Comparison of ENCODE assay signal across 8 mouse cellular contexts in genomic region chr2:28206472-28206871, GRCm38 (mm10). TPM values are rescaled to one million over a fixed set of nuclear protein-coding genes. Genes with fewer than 3 reads are reported as not detected.
A peak's percentile ranks its signal among the peaks of the same experiment; 100 is the strongest.
DNase-seq lines count a peak whose midpoint lies in the region; ATAC-seq and TF ChIP-seq lines count a peak whose summit lies in the region.

No protein-coding gene starts in this region.

- H3K9ac ChIP-seq in intestine, embryonic 16.5 days (ENCODE audit: low read depth, low read length) = peak overlapping the region; percentile 76
- peak overlapping the region; percentile 72 for H3K9ac ChIP-seq in neural tube, embryonic 11.5 days (ENCODE audit: low read length)

- TF ChIP-seq POLR2A in kidney, adult 2 months (IDR thresholded peaks at IDR 0.05; ENCODE audit: low read depth, low read length) = no peak

- no peak overlapping the region for H3K27ac ChIP-seq in kidney, adult 2 months (ENCODE audit: insufficient read depth, low read depth, low read length)
- H3K27ac ChIP-seq in intestine, embryonic 16.5 days (ENCODE audit: low read length) = no peak overlapping the region
- 0 out of 2 replicates have a peak overlapping the region, but pooled peaks have one; percentile 8 for H3K27ac ChIP-seq in neural tube, embryonic 11.5 days (ENCODE audit: low read depth, low read length)

- 34% methylated on average over 11 of the region's 11 CpGs for WGBS in kidney, adult 2 months
- WGBS in intestine, embryonic 16.5 days = 17% methylated on average over 11 of the region's 11 CpGs
- 10% methylated on average over 11 of the region's 11 CpGs for WGBS in neural tube, embryonic 11.5 days

- peak overlapping the region; percentile 55; the same call in 1 of the 2 replicates for H3K4me3 ChIP-seq in kidney, adult 2 months (ENCODE audit: insufficient read depth, low read depth, low read length)
- peak overlapping the region; percentile 66 for H3K4me3 ChIP-seq in intestine, embryonic 16.5 days (ENCODE audit: low read length)
- H3K4me3 ChIP-seq in neural tube, embryonic 11.5 days (ENCODE audit: low read depth, low read length) = peak overlapping the region; percentile 62

- DNase-seq in kidney, adult 2 months = no peak
- DNase-seq in kidney, adult 9 months = no peak
- peak; percentile 47 for DNase-seq in embryo, embryonic 9.5 days (ENCODE audit: extremely low spot score)
- peak; percentile 38 for DNase-seq in neural tube, embryonic 11.5 days (ENCODE audit: low spot score)
- no peak for DNase-seq in frontal cortex, postnatal 25 days (ENCODE audit: low spot score in 2 of 2)
- no peak for DNase-seq in gastrocnemius, postnatal 36 days
- DNase-seq in ovary, postnatal 10 days (ENCODE audit: low spot score) = no peak

- H3K27me3 ChIP-seq in kidney, adult 2 months (replicated peaks; ENCODE audit: control insufficient read depth, insufficient read depth, low read length) = no peaks in the 10 kb centered on the region
- no peaks in the 10 kb centered on the region for H3K27me3 ChIP-seq in intestine, embryonic 16.5 days (replicated peaks; ENCODE audit: control insufficient read depth, insufficient read depth, low read length)
- H3K27me3 ChIP-seq in neural tube, embryonic 11.5 days (ENCODE audit: control insufficient read depth, insufficient read depth, low read length) = peaks cover 2% of the 10 kb centered on the region; the same call in 1 of the 2 replicates

- peak overlapping the region; percentile 100 for H3K4me2 ChIP-seq in intestine, embryonic 16.5 days (ENCODE audit: low read depth, low read length)
- H3K4me2 ChIP-seq in neural tube, embryonic 11.5 days (ENCODE audit: low read depth) = peak overlapping the region; percentile 99

- intact Hi-C loops in gastrocnemius, postnatal 36 days (cut with DNase I) = loop anchor here (5.0 kb wide), 1 partner anchor 41 kb away; no protein-coding TSS in a partner anchor

- no peak for ATAC-seq in intestine, embryonic 16.5 days
- ATAC-seq in neural tube, embryonic 11.5 days (ENCODE audit: insufficient read depth, low FRiP score, low TSS enrichment) = no peak

- H3K36me3 ChIP-seq in kidney, adult 2 months (ENCODE audit: control insufficient read depth, insufficient read depth, low read length) = no peaks in the 10 kb centered on the region
- H3K36me3 ChIP-seq in intestine, embryonic 16.5 days (ENCODE audit: control insufficient read depth, insufficient read depth, low read length) = no peaks in the 10 kb centered on the region
- H3K36me3 ChIP-seq in neural tube, embryonic 11.5 days (ENCODE audit: control insufficient read depth, insufficient read depth, low read length) = no peaks in the 10 kb centered on the region

- H3K9me3 ChIP-seq in intestine, embryonic 16.5 days (ENCODE audit: control insufficient read depth, low read length) = no peaks in the 10 kb centered on the region
- H3K9me3 ChIP-seq in neural tube, embryonic 11.5 days (ENCODE audit: control insufficient read depth, low read length) = no peaks in the 10 kb centered on the region

- TF ChIP-seq CTCF in kidney, adult 2 months (conservative IDR thresholded peaks at IDR 0.05; ENCODE audit: insufficient read depth, insufficient read length, low read depth, low read length) = no peak

- no peaks in the 10 kb centered on the region for H3K4me1 ChIP-seq in kidney, adult 2 months (ENCODE audit: control insufficient read depth, insufficient read depth, low read length)
- H3K4me1 ChIP-seq in intestine, embryonic 16.5 days (ENCODE audit: control insufficient read depth, insufficient read depth, low read length) = peaks cover 19% of the 10 kb centered on the region
- peaks cover 10% of the 10 kb centered on the region; the same call in 1 of the 2 replicates for H3K4me1 ChIP-seq in neural tube, embryonic 11.5 days (ENCODE audit: control insufficient read depth, insufficient read depth, low read length)

RNA-seq across cellular contexts. Expression of gene Olfm1, which starts 13.7 kb away (rescaled TPM):
- polyA plus RNA-seq in kidney, adult 2 months (2012; rRNA removed) = 32.5 and 33.5 TPM in 2 replicates
- polyA plus RNA-seq in intestine, embryonic 16.5 days (2015; fragmentation: Nextera tagmentation; extraction: Ambion mirVana) = 12.2 and 13.3 TPM in 2 replicates
- polyA plus RNA-seq in neural tube, embryonic 11.5 days (2014; fragmentation: Nextera tagmentation; extraction: Ambion mirVana) = 111 and 118 TPM in 2 replicates
- total RNA-seq in gastrocnemius, postnatal 36 days (2021) = 1 to 10 TPM; 5.5 to 6.8 TPM

Comparison
In these comparisons a context has a peak if more than half of its experiments do, and no peak if none do; other contexts are left out.
1. DNase-seq: peak in embryo, embryonic 9.5 days (single experiment) and neural tube, embryonic 11.5 days (single experiment); none in kidney, adult 2 months (single experiment), kidney, adult 9 months (single experiment), frontal cortex, postnatal 25 days (0 of 2), gastrocnemius, postnatal 36 days (0 of 2) and ovary, postnatal 10 days (single experiment).
2. Peak in every context shown above with its lines, with median percentiles within 50 percentile points of each other: H3K4me3 ChIP-seq.